Mouse (Mus musculus): Measurements from ENCODE around the gene Csf3.

DNA sequence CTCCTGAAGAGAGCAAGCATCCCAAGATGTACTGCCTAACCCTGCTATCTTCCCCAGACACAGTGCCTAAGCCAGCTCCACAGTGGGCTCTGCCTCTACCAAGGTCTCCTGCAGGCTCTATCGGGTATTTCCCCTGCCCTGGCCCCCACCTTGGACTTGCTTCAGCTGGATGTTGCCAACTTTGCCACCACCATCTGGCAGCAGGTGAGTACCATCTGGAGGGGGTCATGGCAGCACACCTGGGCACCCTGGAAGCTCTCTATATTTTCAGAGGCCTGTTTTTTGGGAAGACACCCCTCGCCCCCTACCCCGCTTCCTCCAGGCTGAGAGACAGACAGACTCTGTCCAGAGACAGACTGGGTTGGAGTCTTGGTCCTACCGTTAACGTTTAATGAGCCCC is 1.3 kb downstream of the Csf3 start:
- TF ChIP-seq E2F4 (IDR thresholded peaks at IDR 0.05; ENCODE audit: borderline replicate concordance, low read depth, low read length) (no peak), CTCF (IDR thresholded peaks at IDR 0.05 in 2 of 3, conservative IDR thresholded peaks at IDR 0.05 in 1 of 3; ENCODE audit: control insufficient read depth in 1 of 3, insufficient read depth in 1 of 3, low read depth in 2 of 3, low read length in 3 of 3, poor library complexity in 1 of 3, severe bottlenecking in 1 of 3) (no peak), NELFE (IDR thresholded peaks at IDR 0.05; ENCODE audit: low read depth, low read length) (no peak), MXI1 (IDR thresholded peaks at IDR 0.05; ENCODE audit: low read depth, low read length) (no peak), SIN3A (IDR thresholded peaks at IDR 0.05; ENCODE audit: low read length) (no peak)

All from MEL (cell line).